Mouse (Mus musculus) midbrain, embryonic 11.5 days (tissue): ENCODE data around the gene Ccl28. TPM values are rescaled to one million over a fixed set of nuclear protein-coding genes. Genes with fewer than 3 reads are reported as not detected.
"Not testable (repeated sequence)": the region's sequence is repeated elsewhere in the genome, so short reads cannot be mapped to it uniquely, and the experiment has no call there.

ENCODE experiments used
- ATAC-seq: fragments of 200-750 bp; cut with Nextera tagmentation; 2 replicates; pipeline ENCODE4 v1.8.0; 2017; ENCODE audit warnings: moderate TSS enrichment, moderate library complexity; ENCODE audit not compliant: low FRiP score
- DNase-seq: peaks from one replicate; pipeline ENCODE4 v3.0.0; 2015; ENCODE audit warnings: low spot score; ENCODE audit errors: missing footprints
- H3K27ac ChIP-seq: fragments of 300-500 bp; sonication (generic); 2 replicates; pipeline ENCODE4 v1.5.1; 2014; ENCODE audit warnings: low read depth, low read length
- H3K27me3 ChIP-seq: fragments of 300-500 bp; sonication (generic); 2 replicates; pipeline ENCODE4 v1.6.1; 2014; ENCODE audit warnings: mild to moderate bottlenecking, low read length, moderate library complexity, mixed read lengths; ENCODE audit not compliant: control insufficient read depth, insufficient read depth
- H3K36me3 ChIP-seq: fragments of 300-500 bp; sonication (generic); 2 replicates; pipeline ENCODE4 v1.6.1; 2014; ENCODE audit warnings: mild to moderate bottlenecking, low read length, moderate library complexity, mixed read lengths; ENCODE audit not compliant: control insufficient read depth, insufficient read depth
- H3K4me1 ChIP-seq: fragments of 300-500 bp; sonication (generic); 2 replicates; pipeline ENCODE4 v1.6.1; 2014; ENCODE audit warnings: low read length; ENCODE audit not compliant: control insufficient read depth, insufficient read depth
- H3K4me2 ChIP-seq: fragments of 300-500 bp; sonication (generic); 2 replicates; pipeline ENCODE4 v1.6.1; 2014; ENCODE audit warnings: mild to moderate bottlenecking, moderate library complexity
- H3K4me3 ChIP-seq: fragments of 300-500 bp; sonication (generic); 2 replicates; pipeline ENCODE4 v1.5.1; 2014; ENCODE audit warnings: low read depth, low read length
- H3K9ac ChIP-seq: fragments of 300-500 bp; sonication (generic); 2 replicates; pipeline ENCODE4 v1.6.1; 2014; ENCODE audit warnings: low read length
- H3K9me3 ChIP-seq: fragments of 300-500 bp; sonication (generic); 2 replicates; pipeline ENCODE4 v1.6.1; 2016; ENCODE audit warnings: low read length; ENCODE audit not compliant: control insufficient read depth
- WGBS: fragments of 180-500 bp; shearing (Covaris S2); extraction: QIAGEN DNeasy Blood & Tissue Kit; methylation state at CpG from one replicate; pipeline ENCODE4 v1.1.7; 2014; 5-methylcytosine and 5-hydroxymethylcytosine counted together
- polyA plus RNA-seq: library from polyadenylated mRNA; unstranded; fragments of >200 nt; fragmentation: Nextera tagmentation; extraction: Ambion mirVana; gene quantifications from 2 replicates; pipeline ENCODE4 v1.2.1, GENCODE M21; 2014

Ccl28 gene
- 0.10 and 0.17 TPM in 2 replicates for polyA plus RNA-seq

DNA sequence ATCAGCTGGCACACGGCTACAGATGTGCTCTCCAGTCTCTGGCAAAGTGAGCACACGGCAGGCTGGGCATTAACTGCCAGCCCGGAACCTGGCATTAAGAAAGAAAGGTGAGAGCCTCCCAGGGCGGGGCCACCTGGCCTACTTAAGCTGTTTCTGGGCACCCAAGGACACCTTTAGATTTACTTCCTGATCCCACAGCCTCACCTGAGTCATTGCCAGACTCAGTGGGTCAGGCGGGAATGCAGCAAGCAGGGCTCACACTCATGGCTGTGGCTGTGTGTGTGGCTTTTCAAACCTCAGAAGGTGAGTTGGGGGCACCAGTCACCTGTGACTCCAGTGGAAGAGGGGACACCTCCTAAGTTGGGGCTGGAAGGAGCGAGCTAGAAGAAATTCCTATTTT lies at the start of gene Ccl28:
Gene Ccl28, plus strand, starts transcription at position 186 of the 400 bp plus-strand sequence.
- Histone ChIP-seq H3K9ac (no peak within 1 kb of the TSS), H3K4me2 (no peak within 1 kb of the TSS), H3K9me3 (no peaks in the 10 kb centered on the region), H3K27ac (no peak within 1 kb of the TSS), H3K4me1 (no peaks in the 10 kb centered on the region), H3K4me3 (no peak within 1 kb of the TSS), H3K36me3 (no peaks in the 10 kb centered on the region), H3K27me3 (no peaks in the 10 kb centered on the region)
- 89% methylated on average over 6 of the region's 6 CpGs for WGBS
- DNase-seq (no peak), ATAC-seq (no peak)

GRCm38 (mm10) chr13:119596321-119597211 lies 27.1 kb upstream of the Ccl28 start:
- ATAC-seq (peak; percentile 91), DNase-seq (peak; percentile 98)
- not testable (repeated sequence) for H3K4me1 ChIP-seq, H3K27me3 ChIP-seq, H3K9me3 ChIP-seq, H3K4me2 ChIP-seq, H3K36me3 ChIP-seq, H3K27ac ChIP-seq, H3K9ac ChIP-seq, H3K4me3 ChIP-seq
- WGBS = 71% methylated on average over 14 of the region's 16 CpGs

GRCm38 (mm10) chr13:119598466-119598865 lies 25.2 kb upstream of the Ccl28 start:
- H3K27me3 ChIP-seq, ATAC-seq, H3K4me3 ChIP-seq, H3K4me1 ChIP-seq, H3K27ac ChIP-seq, H3K4me2 ChIP-seq, H3K9me3 ChIP-seq, H3K36me3 ChIP-seq, H3K9ac ChIP-seq: not testable (repeated sequence)
- peak; percentile 89 for DNase-seq

GRCm38 (mm10) chr13:119599066-119599465 lies 24.6 kb upstream of the Ccl28 start:
- H3K4me3 ChIP-seq, H3K36me3 ChIP-seq, H3K27ac ChIP-seq, ATAC-seq, H3K4me2 ChIP-seq, H3K9ac ChIP-seq, DNase-seq, H3K4me1 ChIP-seq, H3K27me3 ChIP-seq: not testable (repeated sequence)
- H3K9me3 ChIP-seq = peaks cover 13% of the 10 kb centered on the region
- WGBS = 79% methylated on average over 12 of the region's 12 CpGs

DNA sequence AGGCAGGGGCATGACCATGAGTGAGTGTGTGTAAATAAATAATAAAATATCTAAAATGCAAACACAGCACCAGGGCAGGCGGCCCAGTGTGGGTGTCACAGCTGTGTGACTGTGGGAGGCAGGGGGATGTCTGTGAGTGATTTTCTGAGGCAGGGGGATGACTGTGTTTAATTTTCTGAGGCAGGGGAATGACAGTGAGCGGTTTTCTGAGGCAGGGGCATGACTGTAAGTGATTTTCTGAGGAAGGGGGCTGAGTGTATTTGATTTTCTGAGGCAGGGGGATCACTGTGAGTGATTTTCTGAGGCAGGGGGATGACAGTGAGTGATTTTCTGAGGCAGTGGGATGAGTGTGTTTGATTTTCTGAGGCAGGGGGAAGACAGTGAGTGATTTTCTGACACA lies 24.1 kb upstream of the Ccl28 start:
- H3K27me3 ChIP-seq, H3K4me3 ChIP-seq, H3K4me1 ChIP-seq, H3K27ac ChIP-seq, H3K4me2 ChIP-seq, DNase-seq, H3K9ac ChIP-seq, H3K36me3 ChIP-seq, ATAC-seq: not testable (repeated sequence)
- peaks cover 13% of the 10 kb centered on the region for H3K9me3 ChIP-seq
- 69% methylated on average over 2 of the region's 2 CpGs for WGBS

- not testable (repeated sequence) for H3K27me3 ChIP-seq, H3K9ac ChIP-seq, H3K4me3 ChIP-seq, H3K27ac ChIP-seq, H3K4me1 ChIP-seq, H3K4me2 ChIP-seq, ATAC-seq, H3K36me3 ChIP-seq
- H3K9me3 ChIP-seq = peaks cover 13% of the 10 kb centered on the region
- DNase-seq = peak; percentile 98
Measured at GRCm38 (mm10) chr13:119600166-119600565, 23.5 kb upstream of the Ccl28 start.

DNA sequence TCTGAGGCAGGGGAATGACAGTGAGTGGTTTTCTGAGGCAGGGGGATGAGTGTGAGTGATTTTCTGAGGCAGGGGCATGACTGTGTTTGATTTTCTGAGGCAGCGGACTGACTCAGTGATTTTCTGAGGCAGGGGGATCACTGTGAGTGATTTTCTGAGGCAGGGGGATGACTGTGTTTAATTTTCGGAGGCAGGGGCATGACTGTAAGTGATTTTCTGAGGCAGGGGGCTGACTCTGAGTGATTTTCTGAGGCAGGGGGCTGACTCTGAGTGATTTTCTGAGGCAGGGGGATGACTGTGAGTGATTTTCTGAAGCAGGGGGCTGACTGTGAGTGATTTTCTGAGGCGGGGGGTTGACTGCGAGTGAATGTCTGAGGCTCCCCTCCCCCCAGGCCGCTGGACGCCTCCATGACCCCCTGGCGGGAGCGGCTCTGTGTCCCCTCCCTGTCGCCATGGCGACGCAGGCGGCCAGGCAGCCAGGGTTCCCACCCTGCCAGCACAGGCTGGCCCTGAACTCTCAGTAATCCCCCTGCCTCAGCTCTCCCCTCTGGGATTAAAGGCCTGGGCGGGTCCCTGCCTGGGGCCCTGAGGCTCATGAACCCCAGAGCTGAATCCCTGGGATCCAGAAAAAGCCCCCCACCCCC lies 20.8 kb upstream of the Ccl28 start:
- not testable (repeated sequence) for H3K27ac ChIP-seq
- WGBS = 38% methylated on average over 13 of the region's 13 CpGs

GRCm38 (mm10) chr13:119603890-119604289 lies 19.7 kb upstream of the Ccl28 start:
- not testable (repeated sequence) for H3K27me3 ChIP-seq, H3K4me3 ChIP-seq, H3K4me1 ChIP-seq, H3K36me3 ChIP-seq, H3K27ac ChIP-seq, H3K9me3 ChIP-seq, H3K4me2 ChIP-seq, H3K9ac ChIP-seq, DNase-seq
- ATAC-seq = peak; percentile 33
- 94% methylated on average over 6 of the region's 8 CpGs for WGBS

More for the DNA sequence above, 20.8 kb upstream of the Ccl28 start:
- not testable (repeated sequence) for H3K4me1 ChIP-seq, H3K36me3 ChIP-seq, H3K4me3 ChIP-seq, H3K9me3 ChIP-seq, H3K4me2 ChIP-seq, ATAC-seq, H3K9ac ChIP-seq, H3K27me3 ChIP-seq
- DNase-seq = peak; percentile 89

- WGBS = 91% methylated on average over 7 of the region's 9 CpGs
- not testable (repeated sequence) for H3K4me2 ChIP-seq, H3K27ac ChIP-seq, H3K4me1 ChIP-seq, H3K9ac ChIP-seq, DNase-seq, H3K4me3 ChIP-seq, H3K27me3 ChIP-seq, H3K36me3 ChIP-seq, H3K9me3 ChIP-seq
- ATAC-seq = 0 out of 2 replicates have a peak, but pooled peaks have one; percentile 17
Measured at GRCm38 (mm10) chr13:119604322-119604721, 19.3 kb upstream of the Ccl28 start.
